Mouse (Mus musculus) yolk sac, embryonic 10.5 days (tissue): Measurements from ENCODE around the gene Gabbr1.
A peak's percentile ranks its signal among the peaks of the same experiment; 100 is the strongest.

ENCODE experiments used
- DNase-seq: peaks from one replicate; pipeline ENCODE4 v3.0.0-alpha.2; 2017; ENCODE audit warnings: low spot score

The Gabbr1 gene

DNA sequence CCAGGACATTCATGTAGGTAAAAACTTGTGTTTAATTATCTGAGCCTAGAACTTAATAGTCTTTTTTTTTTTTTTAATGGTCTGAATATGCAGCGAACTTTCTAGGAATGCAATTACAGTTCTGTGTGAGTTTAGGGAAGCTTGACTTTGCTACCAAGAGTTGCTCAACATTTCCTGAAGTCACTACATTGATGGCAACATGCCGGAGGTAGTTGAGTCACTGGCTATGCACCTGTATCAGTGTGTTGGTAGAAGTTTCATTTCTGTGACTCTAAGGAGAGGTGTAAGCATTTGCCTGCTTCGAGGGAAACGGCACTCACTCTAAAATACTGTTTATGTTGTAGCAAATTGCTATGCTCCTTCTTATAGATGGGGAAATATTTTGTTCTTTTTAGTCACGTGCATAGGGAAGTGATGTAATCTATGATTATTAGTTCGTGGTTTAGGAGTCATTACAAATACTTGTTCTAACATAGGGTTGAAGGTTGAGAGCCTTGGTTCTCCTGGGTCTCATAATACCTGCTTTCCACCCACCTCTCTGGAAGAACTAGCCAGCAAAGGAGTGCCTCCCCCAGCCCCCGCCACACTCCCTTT lies 1.0 kb upstream of the Gabbr1 start:
- no peak for DNase-seq

- DNase-seq = peak; percentile 86
These were observed 746 bp downstream of the Gabbr1 start for GRCm38 (mm10) chr17:37046312-37047112.

- no peak for DNase-seq
These were observed 1.7 kb downstream of the Gabbr1 start for GRCm38 (mm10) chr17:37047332-37047976.

DNA sequence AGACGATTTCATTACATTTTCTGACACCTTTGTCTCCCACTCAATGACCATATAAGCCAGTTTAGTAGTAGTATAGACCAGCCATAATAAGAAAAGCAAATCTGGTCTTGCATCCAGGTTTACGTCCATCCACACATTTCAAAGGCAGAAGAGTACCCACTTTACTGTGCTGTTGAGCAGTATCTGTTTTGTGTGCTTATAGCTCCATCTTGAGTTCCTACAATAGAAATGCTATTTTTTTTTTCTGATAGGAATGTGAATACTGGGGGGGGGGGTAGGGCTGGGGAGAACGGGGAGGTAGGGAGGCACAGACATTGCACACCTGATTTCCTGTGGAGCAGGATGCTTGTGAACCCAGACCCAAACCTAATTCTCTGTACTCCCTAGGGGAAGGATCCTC lies 2.2 kb downstream of the Gabbr1 start:
- no peak for DNase-seq

DNA sequence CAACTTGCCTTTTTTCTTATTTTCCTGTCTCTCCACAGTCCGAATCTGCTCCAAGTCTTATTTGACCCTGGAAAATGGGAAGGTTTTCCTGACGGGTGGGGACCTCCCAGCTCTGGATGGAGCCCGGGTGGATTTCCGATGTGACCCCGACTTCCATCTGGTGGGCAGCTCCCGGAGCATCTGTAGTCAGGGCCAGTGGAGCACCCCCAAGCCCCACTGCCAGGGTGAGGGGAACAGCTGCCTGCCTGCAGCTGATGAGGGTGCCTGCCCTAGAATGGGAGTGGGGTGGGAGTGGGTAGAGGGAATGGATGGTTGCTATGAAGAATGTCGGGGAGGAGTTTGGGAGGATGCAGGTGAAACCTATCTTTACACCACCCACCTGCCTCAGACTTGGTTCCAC lies 2.6 kb downstream of the Gabbr1 start:
- no peak for DNase-seq

- DNase-seq = peak; percentile 65
These were observed 4.0 kb downstream of the Gabbr1 start for GRCm38 (mm10) chr17:37049570-37050310.

DNA sequence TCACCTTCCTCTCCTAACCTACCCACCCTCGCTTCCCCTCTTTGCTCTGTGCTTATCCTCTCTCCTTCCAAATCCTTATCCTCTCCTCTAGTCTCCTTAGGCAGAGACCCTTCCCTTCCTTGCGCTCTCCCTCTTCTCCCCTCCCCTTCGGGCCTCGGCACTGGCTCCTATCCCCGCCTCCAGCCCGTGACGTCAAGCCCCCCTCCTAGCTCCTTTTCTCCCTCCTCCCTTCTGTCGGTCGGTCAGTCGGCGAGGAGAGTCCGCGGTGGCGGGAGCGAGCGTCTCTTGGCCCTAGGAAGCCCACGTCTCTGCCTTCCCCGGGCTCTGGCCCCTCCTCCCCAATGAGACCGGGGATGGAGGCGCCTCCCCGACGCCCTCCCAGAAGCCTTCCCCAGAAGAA lies 4.6 kb downstream of the Gabbr1 start:
- DNase-seq = peak; percentile 88

DNA sequence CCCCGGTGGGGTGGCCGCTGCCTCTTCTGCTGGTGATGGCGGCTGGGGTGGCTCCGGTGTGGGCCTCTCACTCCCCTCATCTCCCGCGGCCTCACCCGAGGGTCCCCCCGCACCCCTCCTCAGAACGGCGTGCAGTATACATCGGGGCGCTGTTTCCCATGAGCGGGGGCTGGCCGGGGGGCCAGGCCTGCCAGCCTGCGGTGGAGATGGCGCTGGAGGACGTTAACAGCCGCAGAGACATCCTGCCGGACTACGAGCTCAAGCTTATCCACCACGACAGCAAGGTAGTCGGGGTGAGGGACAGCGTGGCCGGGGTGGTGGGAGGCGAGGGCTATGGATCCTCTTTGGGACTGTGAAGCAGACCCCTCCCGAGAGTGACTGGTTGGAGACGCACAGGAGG lies 5.1 kb downstream of the Gabbr1 start:
- no peak for DNase-seq

DNA sequence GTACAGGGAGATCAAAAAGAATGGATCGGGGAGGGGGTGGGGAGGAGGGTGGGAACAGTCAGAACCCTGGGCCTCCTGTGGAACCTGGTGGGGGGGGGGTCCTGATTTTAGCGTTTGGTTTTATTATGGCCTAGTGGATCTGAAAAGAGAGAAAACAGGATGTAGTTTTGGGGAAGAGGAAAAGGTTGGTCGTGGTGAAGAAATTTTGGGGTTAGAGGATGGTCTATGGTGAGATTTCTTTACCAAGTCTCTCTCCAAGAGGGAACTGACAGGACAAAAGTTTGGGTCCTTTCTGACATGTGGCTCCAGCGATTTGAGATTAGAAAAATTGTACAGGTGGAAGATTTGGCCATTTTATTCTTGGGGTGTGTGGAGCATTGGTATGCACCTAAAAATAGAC lies 6.0 kb downstream of the Gabbr1 start:
- no peak for DNase-seq

DNA sequence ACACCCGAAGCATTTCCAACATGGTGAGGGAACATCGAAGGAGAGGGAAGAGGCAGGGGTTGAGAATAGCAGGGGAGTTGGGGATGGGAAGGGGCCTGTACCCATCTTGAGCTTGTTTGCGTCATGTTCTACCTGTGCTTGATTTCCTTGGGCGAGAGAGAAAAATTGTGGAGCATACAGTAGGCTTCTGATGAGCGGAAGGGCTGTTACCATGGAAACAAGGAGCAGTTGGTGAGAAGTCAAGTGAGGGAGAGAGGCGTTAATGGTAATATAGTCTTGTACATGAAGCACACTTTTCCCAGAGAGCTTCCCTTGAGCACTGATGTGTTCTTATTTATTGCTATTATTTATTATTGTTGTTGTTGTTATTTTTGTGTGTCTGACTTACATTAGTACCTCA lies 11.2 kb downstream of the Gabbr1 start:
- DNase-seq = no peak

DNA sequence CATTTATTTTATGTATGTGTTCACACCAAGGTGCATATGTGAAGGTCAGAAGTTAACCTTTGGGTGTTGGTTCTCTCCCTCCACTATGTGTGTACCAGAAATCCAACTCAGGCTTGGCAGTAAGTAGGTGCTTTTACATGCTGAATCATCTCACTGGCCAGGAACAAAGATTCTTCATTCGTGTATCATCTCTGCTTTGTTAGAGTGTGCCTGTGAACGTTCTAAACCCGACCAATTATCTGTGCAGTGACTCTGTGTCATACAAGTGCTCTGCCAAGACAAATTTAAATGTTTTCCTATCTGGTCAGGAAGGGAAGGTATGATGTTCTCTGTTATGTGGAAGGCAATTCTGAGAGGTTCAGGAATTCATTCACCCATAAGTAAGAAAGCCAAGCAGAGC lies 15.7 kb downstream of the Gabbr1 start:
- no peak for DNase-seq

- no peak for DNase-seq
These were observed 16.4 kb downstream of the Gabbr1 start for GRCm38 (mm10) chr17:37062101-37062641.

DNA sequence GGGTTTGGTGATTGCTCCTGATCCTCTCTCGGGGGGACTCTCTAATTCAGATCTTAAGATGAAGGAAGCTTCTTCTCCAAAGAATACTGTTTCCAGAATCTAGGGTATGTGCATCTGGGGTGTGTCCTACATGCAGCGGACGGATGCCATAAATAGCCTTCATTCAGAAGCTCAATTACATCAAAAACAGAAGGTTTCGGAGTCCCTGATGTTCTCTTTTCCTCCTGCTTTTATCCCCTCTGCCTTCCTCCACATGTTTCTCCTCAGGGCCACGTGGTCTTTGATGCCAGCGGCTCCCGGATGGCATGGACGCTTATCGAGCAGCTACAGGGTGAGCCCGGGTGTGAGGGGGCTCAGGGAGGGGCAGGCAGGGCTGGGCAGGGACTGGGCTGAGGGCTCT lies 17.3 kb downstream of the Gabbr1 start:
- DNase-seq = no peak

- no peak for DNase-seq
These were observed 18.1 kb downstream of the Gabbr1 start for GRCm38 (mm10) chr17:37063686-37064495.

DNA sequence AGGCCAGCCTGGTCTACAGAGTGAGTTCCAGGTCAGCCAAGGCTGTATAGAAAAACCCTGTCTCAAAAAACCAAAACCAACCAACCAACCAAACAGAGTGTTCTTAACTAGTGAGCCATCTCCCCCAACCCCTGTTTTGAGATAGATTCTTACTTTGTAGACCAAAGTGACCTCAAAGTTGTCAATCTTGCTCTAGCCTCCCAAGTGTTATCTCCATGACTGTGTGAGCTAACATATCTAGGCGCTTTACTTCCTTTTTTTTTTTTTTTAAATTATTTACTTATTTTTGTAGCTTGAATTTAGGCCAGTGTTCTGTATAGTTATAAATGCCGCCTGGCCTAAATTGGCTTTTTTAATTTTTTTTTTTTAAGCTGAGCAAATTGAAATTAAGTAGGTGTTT lies 20.2 kb downstream of the Gabbr1 start:
- no peak for DNase-seq

DNA sequence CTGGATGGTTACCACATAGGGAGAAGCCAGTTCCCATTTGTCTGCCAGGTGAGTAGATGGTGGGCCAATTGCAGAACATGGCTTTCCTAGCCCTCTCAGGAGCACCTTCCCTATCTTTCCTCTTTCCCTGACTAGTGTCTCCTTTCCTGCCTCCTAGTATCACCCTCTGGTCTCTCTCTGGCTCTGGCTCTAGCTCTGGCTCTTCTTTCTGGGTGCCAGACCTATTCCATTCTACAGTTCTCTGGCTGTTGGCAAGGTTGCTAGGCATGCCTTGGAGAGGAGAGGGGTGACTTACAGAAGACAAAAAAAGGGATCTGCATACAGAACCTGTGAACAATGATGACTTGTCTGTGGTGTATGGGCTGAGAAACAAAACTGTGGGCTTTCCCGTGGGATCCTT lies 22.1 kb downstream of the Gabbr1 start:
- no peak for DNase-seq

GRCm38 (mm10) chr17:37070121-37070520 lies 24.4 kb downstream of the Gabbr1 start:
- DNase-seq = no peak

- no peak for DNase-seq
These were observed 26.4 kb downstream of the Gabbr1 start for GRCm38 (mm10) chr17:37072080-37072729.

DNA sequence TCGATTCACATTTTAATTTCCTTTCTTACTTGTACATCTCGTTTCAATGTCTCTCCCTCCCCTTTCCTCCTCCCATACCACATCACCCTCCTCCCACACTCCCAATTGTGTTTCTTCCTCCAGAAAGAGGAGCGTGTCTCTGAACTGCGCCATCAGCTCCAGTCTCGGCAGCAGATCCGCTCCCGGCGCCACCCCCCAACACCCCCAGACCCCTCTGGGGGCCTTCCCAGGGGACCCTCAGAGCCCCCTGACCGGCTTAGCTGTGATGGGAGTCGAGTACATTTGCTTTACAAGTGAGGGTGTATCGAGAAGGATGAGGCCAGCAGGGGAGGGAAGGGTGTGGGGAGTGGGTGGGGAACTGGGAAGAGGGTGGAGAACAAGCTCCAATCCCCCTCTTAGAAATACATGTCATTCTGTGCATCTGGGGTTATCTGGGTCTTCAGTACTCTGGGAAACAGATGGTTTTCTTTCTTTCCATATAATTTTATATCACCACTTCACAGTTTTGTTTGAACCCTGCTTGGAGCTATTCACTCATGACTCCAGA lies 27.0 kb downstream of the Gabbr1 start:
- no peak for DNase-seq

DNA sequence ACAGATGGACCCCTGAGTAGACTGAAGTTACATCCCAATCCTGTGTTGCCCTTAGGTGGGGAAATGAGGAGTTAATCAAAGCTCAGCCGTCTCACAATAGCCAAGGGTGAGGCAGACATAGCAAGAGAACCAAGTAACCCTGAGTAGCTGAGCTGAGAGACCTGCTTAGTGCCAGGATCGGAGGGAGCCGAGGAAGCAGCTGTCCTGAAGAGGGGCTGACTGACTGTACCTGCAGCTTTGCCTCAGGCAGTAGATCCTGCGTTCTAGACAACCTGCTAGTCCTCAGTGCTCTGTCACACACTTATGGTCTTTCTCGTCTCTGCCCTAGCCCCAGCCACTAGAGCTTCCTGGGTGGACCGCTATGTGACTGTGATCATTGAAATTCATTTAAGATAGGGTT lies 29.4 kb downstream of the Gabbr1 start:
- no peak for DNase-seq

DNA sequence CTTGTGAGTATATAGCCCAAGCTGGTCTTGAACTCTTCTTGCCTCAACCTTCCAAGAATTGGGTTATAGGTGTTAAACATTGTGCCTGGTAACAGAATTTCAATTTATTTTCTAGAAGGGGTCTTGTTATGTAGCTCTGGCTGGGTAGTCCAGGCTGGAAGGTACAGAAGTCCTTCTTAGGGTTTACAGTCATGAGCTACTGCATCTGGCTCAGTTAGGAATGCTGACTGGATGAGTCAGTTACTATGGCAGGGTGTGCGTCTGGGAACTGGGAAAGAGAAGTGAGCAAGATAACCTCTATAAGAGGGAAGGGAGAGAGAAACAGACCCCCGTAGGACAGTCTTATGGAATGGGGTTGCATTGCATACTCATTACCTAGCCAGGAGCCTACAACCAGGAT lies 30.0 kb downstream of the Gabbr1 start:
- no peak for DNase-seq
